Mouse (Mus musculus): ENCODE results near the gene Eif4h. TPM values are rescaled to one million over a fixed set of nuclear protein-coding genes. Genes with fewer than 3 reads are reported as not detected.
"Not testable (repeated sequence)": the region's sequence is repeated elsewhere in the genome, so short reads cannot be mapped to it uniquely, and the experiment has no call there.

Eif4h gene
- polyA plus RNA-seq, 1 experiment = 313 TPM

DNA sequence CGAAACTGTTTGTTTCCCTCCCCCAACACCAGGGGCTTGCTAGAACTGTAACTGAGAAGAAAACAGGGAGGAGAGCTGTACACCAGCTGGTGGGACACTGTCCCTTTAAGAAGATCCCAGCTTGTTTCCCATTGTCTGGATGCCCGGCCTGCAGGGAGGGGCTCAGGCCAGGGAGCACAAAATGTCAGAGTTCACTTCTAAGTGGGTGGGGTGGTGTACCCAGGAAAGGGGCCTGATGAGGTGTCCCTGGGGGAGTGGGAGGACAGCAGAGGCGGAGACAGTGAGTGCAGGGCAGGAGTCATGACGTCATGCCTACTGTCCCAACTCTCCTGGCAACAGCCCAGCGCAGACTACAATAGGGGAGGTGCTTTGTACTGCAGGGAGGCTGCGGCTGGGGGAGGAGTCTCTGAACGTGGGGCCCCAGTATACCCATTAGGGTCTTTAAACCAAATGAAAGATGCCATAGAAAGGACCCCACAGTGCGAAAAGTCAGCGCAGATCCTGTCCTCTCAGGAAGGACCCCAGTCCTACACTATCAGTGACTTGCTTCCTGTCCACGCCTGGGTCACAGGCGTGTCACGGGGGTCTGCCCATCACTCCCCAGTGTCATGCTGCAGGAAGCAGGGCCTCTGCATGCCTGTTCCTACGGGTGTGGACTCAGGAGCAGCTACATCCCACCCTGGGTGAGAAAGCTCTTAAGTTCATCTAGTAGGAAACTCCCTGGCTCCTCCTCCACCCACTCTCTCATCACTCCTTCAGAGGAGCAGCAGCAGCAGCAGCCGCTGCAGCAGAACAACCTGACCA is 36.9 kb upstream of the Eif4h start:
- DNase-seq (ENCODE audit: low read depth) = peak; percentile 92
- no peak for TF ChIP-seq POLR2A (IDR thresholded peaks at IDR 0.05; ENCODE audit: borderline replicate concordance, extremely low read depth, insufficient read depth, insufficient read length, poor library complexity, severe bottlenecking)
- TF ChIP-seq CTCF (IDR thresholded peaks at IDR 0.05; ENCODE audit: borderline replicate concordance, extremely low read depth, insufficient read depth, insufficient read length) = no peak

DNA sequence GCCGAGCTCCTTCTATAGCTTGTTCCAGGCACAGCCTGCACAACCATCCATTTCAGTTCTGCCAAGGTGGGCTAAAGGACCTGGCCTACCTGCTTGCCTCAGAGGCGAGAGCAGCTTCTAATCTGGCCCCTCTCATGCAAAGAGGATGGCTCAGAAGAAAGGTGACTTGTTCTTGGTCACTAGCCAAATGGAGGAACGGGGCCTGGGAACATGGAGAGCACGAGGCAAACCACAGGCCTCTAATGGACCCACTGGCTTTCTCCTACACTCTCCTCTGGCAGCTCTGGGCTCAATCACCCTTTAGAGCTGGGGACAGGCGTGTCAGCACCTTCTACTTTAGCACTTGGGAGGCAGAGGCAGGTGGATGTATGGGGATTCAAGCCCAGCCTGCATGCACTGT is 35.7 kb upstream of the Eif4h start:
- TF ChIP-seq CTCF (IDR thresholded peaks at IDR 0.05; ENCODE audit: borderline replicate concordance, extremely low read depth, insufficient read depth, insufficient read length) (no peak), POLR2A (IDR thresholded peaks at IDR 0.05; ENCODE audit: borderline replicate concordance, extremely low read depth, insufficient read depth, insufficient read length, poor library complexity, severe bottlenecking) (no peak)

DNA sequence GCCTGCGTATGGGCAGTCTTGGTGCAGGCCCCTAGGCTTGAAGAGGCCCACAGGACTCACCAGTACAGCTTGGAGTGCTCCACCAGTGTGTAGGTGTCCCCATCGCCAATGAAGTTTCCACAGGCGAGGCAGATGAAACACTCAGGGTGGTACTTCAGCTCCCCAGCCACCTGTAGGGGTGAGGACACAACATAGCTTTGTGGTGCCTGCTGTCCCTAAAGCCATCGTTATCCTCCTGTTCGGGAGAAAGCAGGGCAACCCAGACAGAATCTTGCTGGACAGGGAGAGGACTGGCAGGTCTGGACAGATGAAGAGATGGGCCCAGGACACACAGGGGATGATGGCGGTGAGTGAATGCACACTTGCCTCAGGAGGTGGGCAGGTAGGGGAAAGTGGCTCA is 33.3 kb upstream of the Eif4h start:
- TF ChIP-seq CTCF (IDR thresholded peaks at IDR 0.05; ENCODE audit: borderline replicate concordance, extremely low read depth, insufficient read depth, insufficient read length) (no peak), POLR2A (IDR thresholded peaks at IDR 0.05; ENCODE audit: borderline replicate concordance, extremely low read depth, insufficient read depth, insufficient read length, poor library complexity, severe bottlenecking) (no peak)
- DNase-seq (ENCODE audit: low read depth) = no peak

More for the DNA sequence above, 35.7 kb upstream of the Eif4h start:
- no peak for DNase-seq (ENCODE audit: low read depth)

DNA sequence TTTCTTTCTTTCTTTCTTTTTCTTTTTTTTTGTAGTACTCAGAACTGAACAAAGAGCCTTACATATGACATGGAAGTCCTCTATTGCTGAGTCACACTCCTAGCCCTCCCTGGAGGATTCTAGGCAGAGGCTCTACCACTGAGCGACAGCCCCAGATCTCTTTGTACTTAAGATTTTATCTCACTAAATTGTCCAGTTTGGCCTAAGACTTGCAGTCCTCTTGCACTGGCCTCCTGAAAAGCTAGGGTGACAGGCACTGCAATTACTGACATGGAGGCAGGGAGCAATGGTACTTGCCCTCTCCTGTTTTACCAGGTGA is 32.9 kb upstream of the Eif4h start:
- TF ChIP-seq POLR2A (IDR thresholded peaks at IDR 0.05; ENCODE audit: borderline replicate concordance, extremely low read depth, insufficient read depth, insufficient read length, poor library complexity, severe bottlenecking) = no peak
- DNase-seq (ENCODE audit: low read depth) = no peak

DNA sequence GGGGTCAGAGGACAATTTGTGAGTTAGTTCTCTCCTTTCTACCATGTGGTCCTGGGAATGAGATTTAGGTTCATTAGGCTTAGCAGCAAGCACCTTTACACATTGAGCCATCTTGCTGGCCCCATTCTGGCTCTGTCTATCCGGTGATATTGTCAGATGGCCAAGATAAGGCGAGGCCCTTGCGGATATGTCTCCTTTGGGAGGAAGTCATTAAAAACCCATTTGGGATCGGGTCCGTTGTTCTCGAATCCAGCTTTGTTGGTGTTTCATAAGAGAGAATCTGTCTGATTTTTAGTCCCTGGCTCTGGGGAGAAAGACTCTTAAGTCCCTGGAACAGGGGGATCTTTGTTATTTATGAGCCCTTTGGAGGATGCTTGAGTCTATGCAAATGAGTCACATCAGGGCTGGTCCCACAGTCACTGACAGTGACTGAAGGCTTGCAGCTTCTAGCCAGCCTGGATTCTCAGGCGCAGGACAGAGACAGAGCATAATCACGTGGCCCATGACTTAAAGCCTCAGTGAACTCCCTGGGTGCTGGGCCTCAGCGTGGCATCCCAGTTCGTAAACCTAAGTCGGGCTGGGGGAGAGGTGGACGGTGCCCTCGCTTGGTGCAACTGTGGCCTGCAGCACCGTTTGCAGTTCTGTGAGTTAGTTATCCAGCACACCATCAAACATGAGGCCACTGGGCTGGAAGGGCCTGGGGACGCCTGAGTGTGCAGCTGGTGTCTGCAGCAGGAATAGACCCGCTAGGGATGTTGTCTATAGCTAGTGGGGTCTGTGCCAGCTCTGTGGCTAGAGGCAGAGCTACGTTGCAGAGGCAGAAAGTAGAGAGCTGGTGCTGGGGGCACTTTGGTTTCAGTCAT is 32.3 kb upstream of the Eif4h start:
- DNase-seq (ENCODE audit: low read depth) = peak; percentile 54

DNA sequence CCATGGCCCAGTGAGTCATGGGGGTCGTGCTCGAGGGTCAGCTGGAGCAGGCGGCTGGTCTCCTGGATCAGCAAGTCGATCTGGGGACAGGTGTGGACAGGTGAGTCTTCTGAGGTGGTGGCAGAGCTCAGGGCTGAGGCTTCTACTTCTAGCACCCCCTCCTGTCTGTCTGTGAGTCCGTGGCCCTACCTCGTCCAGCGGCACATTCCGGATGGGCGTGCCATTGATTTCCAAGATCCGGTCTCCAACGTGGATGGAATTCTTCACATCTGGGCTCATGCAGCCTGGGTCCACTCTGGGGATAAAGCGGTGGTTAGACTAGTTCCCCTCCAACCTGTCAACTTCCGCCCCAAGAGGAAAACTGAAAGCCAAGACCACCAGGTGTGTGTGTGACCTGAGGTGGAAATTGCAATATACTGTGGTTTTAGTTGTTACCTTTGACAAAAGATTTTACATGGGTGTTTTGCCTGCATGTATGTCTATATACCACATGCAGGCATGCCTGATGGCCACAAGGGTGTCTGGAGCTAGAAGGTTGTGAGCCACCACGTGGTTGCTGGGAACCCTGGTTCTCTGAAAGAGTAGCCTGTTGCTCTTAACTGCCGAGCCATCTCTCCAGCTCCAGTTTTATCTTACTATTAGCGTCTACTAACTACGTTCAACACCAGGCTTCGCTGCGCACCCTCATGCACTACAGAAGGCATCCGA is 29.9 kb upstream of the Eif4h start:
- DNase-seq (ENCODE audit: low read depth) = no peak
- no peak for TF ChIP-seq POLR2A (IDR thresholded peaks at IDR 0.05; ENCODE audit: borderline replicate concordance, extremely low read depth, insufficient read depth, insufficient read length, poor library complexity, severe bottlenecking)
- peak; percentile 3; the same call in 1 of the 2 replicates for TF ChIP-seq CTCF (IDR thresholded peaks at IDR 0.05; ENCODE audit: borderline replicate concordance, extremely low read depth, insufficient read depth, insufficient read length)

More for the DNA sequence above, 32.3 kb upstream of the Eif4h start:
- TF ChIP-seq POLR2A (IDR thresholded peaks at IDR 0.05; ENCODE audit: borderline replicate concordance, extremely low read depth, insufficient read depth, insufficient read length, poor library complexity, severe bottlenecking) (no peak), CTCF (IDR thresholded peaks at IDR 0.05; ENCODE audit: borderline replicate concordance, extremely low read depth, insufficient read depth, insufficient read length) (no peak)

DNA sequence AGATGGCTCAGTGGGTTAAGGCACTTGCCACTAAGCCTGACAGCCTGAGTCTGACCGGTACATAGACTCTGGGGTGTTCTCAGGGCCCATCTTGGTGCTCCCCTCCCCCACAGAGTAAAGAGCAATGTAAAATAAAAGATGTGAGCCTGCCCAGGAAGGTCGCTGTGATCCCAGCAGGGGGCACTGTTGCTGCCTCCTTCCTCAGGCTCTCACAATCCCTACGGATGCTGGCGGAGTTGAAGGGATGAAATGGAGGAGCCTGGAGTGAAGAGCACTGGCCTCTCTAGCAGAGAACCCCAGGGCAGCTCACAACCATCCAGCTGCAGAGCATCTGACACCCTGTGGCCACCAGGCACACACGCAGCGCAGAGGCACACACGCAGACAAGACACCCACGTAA is 29.2 kb upstream of the Eif4h start:
- TF ChIP-seq CTCF (IDR thresholded peaks at IDR 0.05; ENCODE audit: borderline replicate concordance, extremely low read depth, insufficient read depth, insufficient read length) (peak; percentile 75), POLR2A (IDR thresholded peaks at IDR 0.05; ENCODE audit: borderline replicate concordance, extremely low read depth, insufficient read depth, insufficient read length, poor library complexity, severe bottlenecking) (no peak)
- DNase-seq (ENCODE audit: low read depth) = peak; percentile 75

DNA sequence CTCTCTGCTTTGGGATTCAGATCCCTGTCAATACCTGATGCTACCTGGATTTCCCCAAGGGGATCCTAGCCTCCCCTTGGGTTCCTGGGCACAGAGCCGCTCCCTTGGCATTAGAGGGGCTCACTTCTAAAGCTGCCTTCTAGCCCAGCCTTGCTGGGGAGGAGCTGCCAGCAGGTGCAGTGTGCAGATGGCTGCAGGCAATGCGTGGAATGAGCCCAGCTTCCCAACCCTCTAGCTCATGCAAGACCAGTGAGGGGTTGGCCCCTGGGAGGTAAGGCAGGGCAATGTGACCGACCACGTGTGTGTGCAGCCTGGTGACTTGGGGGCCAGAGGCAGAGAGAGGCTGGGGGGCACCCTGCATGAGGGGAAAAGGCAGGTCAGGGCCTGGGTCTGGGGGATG is 17.4 kb upstream of the Eif4h start:
- DNase-seq (ENCODE audit: low read depth) = no peak
- TF ChIP-seq CTCF (IDR thresholded peaks at IDR 0.05; ENCODE audit: borderline replicate concordance, extremely low read depth, insufficient read depth, insufficient read length) (no peak), POLR2A (IDR thresholded peaks at IDR 0.05; ENCODE audit: borderline replicate concordance, extremely low read depth, insufficient read depth, insufficient read length, poor library complexity, severe bottlenecking) (no peak)

DNA sequence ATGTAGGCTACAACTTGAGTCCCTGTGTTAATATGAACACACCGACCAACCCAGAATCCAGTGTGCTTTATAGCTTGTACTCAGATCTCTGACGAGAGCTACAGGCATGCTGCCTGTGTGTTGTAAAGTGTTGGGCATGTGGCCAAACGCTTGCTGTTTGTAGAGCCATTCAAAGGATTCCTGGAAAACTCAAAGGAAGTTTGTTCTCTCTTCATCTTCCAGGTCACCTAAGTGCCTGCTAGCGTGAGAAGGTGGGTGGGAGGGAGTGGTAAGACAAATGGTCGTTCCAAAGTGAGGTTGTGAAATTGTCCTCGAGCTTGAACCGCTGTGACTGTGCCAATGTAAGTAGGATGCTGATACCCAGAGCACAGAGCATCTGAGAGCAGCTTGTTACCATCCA is 12.7 kb upstream of the Eif4h start:
- TF ChIP-seq POLR2A (IDR thresholded peaks at IDR 0.05; ENCODE audit: borderline replicate concordance, extremely low read depth, insufficient read depth, insufficient read length, poor library complexity, severe bottlenecking) (no peak), CTCF (IDR thresholded peaks at IDR 0.05; ENCODE audit: borderline replicate concordance, extremely low read depth, insufficient read depth, insufficient read length) (no peak)
- DNase-seq (ENCODE audit: low read depth) = peak; percentile 69

DNA sequence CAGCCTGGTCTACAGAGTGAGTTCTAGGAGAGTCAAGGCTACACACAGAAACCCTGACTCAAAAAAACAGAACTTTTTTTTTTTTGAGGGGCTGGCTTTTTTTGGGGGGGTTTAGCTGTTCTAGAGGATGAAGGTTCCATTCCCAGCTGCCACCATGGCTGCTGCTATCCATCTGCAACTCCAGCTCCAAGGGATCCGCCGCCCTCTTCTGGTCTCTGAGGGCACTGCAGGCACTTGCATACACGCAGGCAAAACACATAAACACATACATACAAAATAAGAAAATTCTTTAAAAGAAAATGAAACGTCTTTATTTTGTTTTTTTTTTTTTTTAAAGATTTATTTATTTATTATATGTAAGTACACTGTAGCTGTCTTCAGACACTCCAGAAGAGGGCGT is 11.6 kb upstream of the Eif4h start:
- peak; percentile 42 for DNase-seq (ENCODE audit: low read depth)
- TF ChIP-seq CTCF (IDR thresholded peaks at IDR 0.05; ENCODE audit: borderline replicate concordance, extremely low read depth, insufficient read depth, insufficient read length) (peak; percentile 55; the same call in 1 of the 2 replicates), POLR2A (IDR thresholded peaks at IDR 0.05; ENCODE audit: borderline replicate concordance, extremely low read depth, insufficient read depth, insufficient read length, poor library complexity, severe bottlenecking) (no peak)

DNA sequence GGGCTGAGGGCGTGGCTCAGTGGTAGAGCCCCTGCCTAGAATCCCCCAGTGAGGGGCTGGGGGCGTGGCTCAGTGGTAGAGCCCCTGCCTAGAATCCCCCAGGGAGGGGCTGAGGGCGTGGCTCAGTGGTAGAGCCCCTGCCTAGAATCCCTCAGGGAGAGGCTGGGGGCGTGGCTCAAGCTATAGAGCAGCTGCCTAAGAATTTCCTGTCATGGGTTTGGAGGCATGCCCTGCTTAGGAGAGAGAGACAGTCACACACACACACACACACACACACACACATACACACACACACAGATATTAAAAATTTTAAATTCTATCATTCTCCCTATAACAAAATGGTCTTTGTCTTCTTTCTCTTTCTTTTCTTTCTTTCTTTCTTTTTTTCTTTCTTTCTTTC is 9.7 kb upstream of the Eif4h start:
- DNase-seq (ENCODE audit: low read depth) = not testable (repeated sequence)
